Mouse (Mus musculus) midbrain, embryonic 15.5 days (tissue): ENCODE measurements at regions not wholly inside any gene's neighbourhood (a gene's known extent, or its start where the extent isn't known, plus 50 kb on each side); places are given as distances from the start of the nearest gene placed in this dataset.

Experiments
- ATAC-seq: fragments of 200-750 bp; cut with Nextera tagmentation; replicated peaks from 2 replicates; pipeline ENCODE4 v1.8.0; 2017; ENCODE audit warnings: moderate TSS enrichment
- H3K27ac ChIP-seq: fragments of 300-500 bp; sonication (generic); 2 replicates; pipeline ENCODE4 v1.5.1; 2015; ENCODE audit warnings: mild to moderate bottlenecking, inconsistent platforms
- H3K27me3 ChIP-seq: fragments of 300-500 bp; sonication (generic); replicated peaks from 2 replicates; pipeline ENCODE4 v1.6.1; 2015; ENCODE audit warnings: inconsistent platforms
- H3K36me3 ChIP-seq: fragments of 300-500 bp; sonication (generic); replicated peaks from 2 replicates; pipeline ENCODE4 v1.6.1; 2015; ENCODE audit warnings: inconsistent platforms
- H3K4me1 ChIP-seq: fragments of 300-500 bp; sonication (generic); 2 replicates; pipeline ENCODE4 v1.6.1; 2015; ENCODE audit warnings: inconsistent platforms
- H3K4me2 ChIP-seq: fragments of 300-500 bp; sonication (generic); 2 replicates; pipeline ENCODE4 v1.6.1; 2015; ENCODE audit warnings: inconsistent platforms, mild to moderate bottlenecking, moderate library complexity
- H3K4me3 ChIP-seq: fragments of 300-500 bp; sonication (generic); 2 replicates; pipeline ENCODE4 v1.5.1; 2015; ENCODE audit warnings: mild to moderate bottlenecking, inconsistent platforms
- H3K9ac ChIP-seq: fragments of 300-500 bp; sonication (generic); 2 replicates; pipeline ENCODE4 v1.6.1; 2015; ENCODE audit warnings: mild to moderate bottlenecking, inconsistent platforms
- H3K9me3 ChIP-seq: fragments of 300-500 bp; sonication (generic); 2 replicates; pipeline ENCODE4 v1.6.1; 2016; ENCODE audit warnings: inconsistent platforms
- WGBS: fragments of 180-500 bp; shearing (Covaris S2); methylation state at CpG from one replicate; pipeline ENCODE4 v1.1.7; 2015; ENCODE audit warnings: mixed read lengths; 5-methylcytosine and 5-hydroxymethylcytosine counted together

- peak; percentile 64; the same call in 1 of the 2 replicates for ATAC-seq
Observed at GRCm38 (mm10) chr4:142410596-142411573, 171.7 kb upstream of the Kazn start.

GRCm38 (mm10) chr4:142397858-142398257 is 158.7 kb upstream of the Kazn start:
- Histone ChIP-seq H3K36me3 (no peaks in the 10 kb centered on the region), H3K4me3 (no peak overlapping the region), H3K27ac (no peak overlapping the region), H3K9me3 (no peaks in the 10 kb centered on the region), H3K27me3 (no peaks in the 10 kb centered on the region), H3K4me1 (no peaks in the 10 kb centered on the region), H3K9ac (no peak overlapping the region), H3K4me2 (no peak overlapping the region)
- no peak for ATAC-seq
- 78% methylated on average over 7 of the region's 7 CpGs for WGBS

More at GRCm38 (mm10) chr4:142410596-142411573, 171.7 kb upstream of the Kazn start:
- no peak overlapping the region for H3K9ac ChIP-seq
- no peak overlapping the region for H3K4me3 ChIP-seq
- H3K27ac ChIP-seq, result peak overlapping the region; percentile 49
- H3K9me3 ChIP-seq, result no peaks in the 10 kb centered on the region
- no peak overlapping the region for H3K4me2 ChIP-seq
- peaks cover 39% of the 10 kb centered on the region for H3K4me1 ChIP-seq
- 60% methylated on average over 26 of the region's 26 CpGs for WGBS
- H3K27me3 ChIP-seq, result no peaks in the 10 kb centered on the region
- H3K36me3 ChIP-seq, result no peaks in the 10 kb centered on the region

- Histone ChIP-seq H3K9me3 (no peaks in the 10 kb centered on the region), H3K9ac (no peak overlapping the region), H3K27me3 (no peaks in the 10 kb centered on the region), H3K4me1 (0 out of 2 replicates have a peak, but pooled peaks cover 6% of the 10 kb centered on the region), H3K4me3 (no peak overlapping the region), H3K27ac (no peak overlapping the region), H3K4me2 (no peak overlapping the region), H3K36me3 (no peaks in the 10 kb centered on the region)
- 56% methylated on average over 2 of the region's 2 CpGs for WGBS
- ATAC-seq, result no peak
Observed at GRCm38 (mm10) chr4:142392924-142393323, 153.7 kb upstream of the Kazn start.

- ATAC-seq, result no peak; the same call in 1 of the 2 replicates
- 68% methylated on average over 21 of the region's 21 CpGs for WGBS
Observed at GRCm38 (mm10) chr4:142390531-142391195, 151.5 kb upstream of the Kazn start.

GRCm38 (mm10) chr4:142388476-142388875 is 149.3 kb upstream of the Kazn start:
- 81% methylated on average over 6 of the region's 6 CpGs for WGBS
- no peaks in the 10 kb centered on the region for H3K9me3 ChIP-seq
- no peak overlapping the region for H3K9ac ChIP-seq
- H3K27ac ChIP-seq, result no peak overlapping the region
- H3K27me3 ChIP-seq, result no peaks in the 10 kb centered on the region
- no peaks in the 10 kb centered on the region for H3K36me3 ChIP-seq
- no peak for ATAC-seq
- 0 out of 2 replicates have a peak, but pooled peaks cover 6% of the 10 kb centered on the region for H3K4me1 ChIP-seq
- no peak overlapping the region for H3K4me3 ChIP-seq
- no peak overlapping the region for H3K4me2 ChIP-seq

More at GRCm38 (mm10) chr4:142390531-142391195, 151.5 kb upstream of the Kazn start:
- Histone ChIP-seq H3K4me2 (no peak overlapping the region), H3K4me1 (0 out of 2 replicates have a peak, but pooled peaks cover 6% of the 10 kb centered on the region), H3K27me3 (no peaks in the 10 kb centered on the region), H3K9ac (no peak overlapping the region), H3K4me3 (no peak overlapping the region), H3K27ac (0 out of 2 replicates have a peak overlapping the region, but pooled peaks have one; percentile 17), H3K36me3 (no peaks in the 10 kb centered on the region), H3K9me3 (no peaks in the 10 kb centered on the region)

GRCm38 (mm10) chr4:142381168-142381567 is 142.0 kb upstream of the Kazn start:
- WGBS, result 68% methylated on average over 7 of the region's 7 CpGs
- H3K27ac ChIP-seq, result no peak overlapping the region

GRCm38 (mm10) chr4:142378452-142378851 is 139.3 kb upstream of the Kazn start:
- Histone ChIP-seq H3K27me3 (no peaks in the 10 kb centered on the region), H3K9me3 (no peaks in the 10 kb centered on the region), H3K9ac (no peak overlapping the region; the same call in 1 of the 2 replicates), H3K4me1 (peaks cover 15% of the 10 kb centered on the region), H3K4me2 (no peak overlapping the region), H3K27ac (0 out of 2 replicates have a peak overlapping the region, but pooled peaks have one; percentile 59), H3K36me3 (no peaks in the 10 kb centered on the region), H3K4me3 (no peak overlapping the region)
- 4% methylated on average over 9 of the region's 9 CpGs for WGBS
- 0 out of 2 replicates have a peak, but pooled peaks have one; percentile 35 for ATAC-seq

More at GRCm38 (mm10) chr4:142381168-142381567, 142.0 kb upstream of the Kazn start:
- no peak overlapping the region for H3K4me3 ChIP-seq
- H3K9me3 ChIP-seq, result no peaks in the 10 kb centered on the region
- H3K4me2 ChIP-seq, result no peak overlapping the region
- no peak for ATAC-seq
- no peaks in the 10 kb centered on the region for H3K36me3 ChIP-seq
- H3K9ac ChIP-seq, result no peak overlapping the region
- peaks cover 15% of the 10 kb centered on the region for H3K4me1 ChIP-seq
- H3K27me3 ChIP-seq, result no peaks in the 10 kb centered on the region

GRCm38 (mm10) chr4:142367774-142368173 is 128.6 kb upstream of the Kazn start:
- Histone ChIP-seq H3K9ac (no peak overlapping the region), H3K9me3 (no peaks in the 10 kb centered on the region), H3K4me1 (no peaks in the 10 kb centered on the region), H3K27me3 (no peaks in the 10 kb centered on the region), H3K27ac (no peak overlapping the region), H3K4me2 (no peak overlapping the region), H3K36me3 (no peaks in the 10 kb centered on the region), H3K4me3 (no peak overlapping the region)
- 90% methylated on average over 3 of the region's 3 CpGs for WGBS
- no peak for ATAC-seq

GRCm38 (mm10) chr4:142362071-142362470 is 122.9 kb upstream of the Kazn start:
- no peaks in the 10 kb centered on the region; the same call in 1 of the 2 replicates for H3K4me1 ChIP-seq
- no peak for ATAC-seq
- H3K9ac ChIP-seq, result no peak overlapping the region
- no peaks in the 10 kb centered on the region for H3K27me3 ChIP-seq
- no peak overlapping the region for H3K27ac ChIP-seq
- no peak overlapping the region for H3K4me2 ChIP-seq
- 50% methylated on average over 5 of the region's 5 CpGs for WGBS
- H3K4me3 ChIP-seq, result no peak overlapping the region
- H3K36me3 ChIP-seq, result no peaks in the 10 kb centered on the region
- H3K9me3 ChIP-seq, result no peaks in the 10 kb centered on the region

GRCm38 (mm10) chr4:142358866-142359265 is 119.7 kb upstream of the Kazn start:
- H3K27ac ChIP-seq, result no peak overlapping the region
- H3K27me3 ChIP-seq, result no peaks in the 10 kb centered on the region
- 70% methylated on average over 13 of the region's 13 CpGs for WGBS
- no peaks in the 10 kb centered on the region for H3K9me3 ChIP-seq
- no peak overlapping the region for H3K4me2 ChIP-seq
- no peaks in the 10 kb centered on the region; the same call in 1 of the 2 replicates for H3K4me1 ChIP-seq
- no peak overlapping the region for H3K4me3 ChIP-seq
- ATAC-seq, result no peak
- no peak overlapping the region for H3K9ac ChIP-seq
- H3K36me3 ChIP-seq, result no peaks in the 10 kb centered on the region

GRCm38 (mm10) chr4:142355387-142355786 is 116.2 kb upstream of the Kazn start:
- H3K27ac ChIP-seq, result 0 out of 2 replicates have a peak overlapping the region, but pooled peaks have one; percentile 12
- no peaks in the 10 kb centered on the region for H3K27me3 ChIP-seq
- no peak overlapping the region for H3K4me2 ChIP-seq
- H3K9ac ChIP-seq, result no peak overlapping the region
- WGBS, result 84% methylated on average over 8 of the region's 8 CpGs
- no peak overlapping the region for H3K4me3 ChIP-seq
- no peaks in the 10 kb centered on the region for H3K9me3 ChIP-seq
- no peaks in the 10 kb centered on the region for H3K36me3 ChIP-seq
- ATAC-seq, result no peak
- H3K4me1 ChIP-seq, result no peaks in the 10 kb centered on the region; the same call in 1 of the 2 replicates

- H3K9me3 ChIP-seq, result no peaks in the 10 kb centered on the region
- H3K9ac ChIP-seq, result no peak overlapping the region
- H3K27me3 ChIP-seq, result no peaks in the 10 kb centered on the region
- H3K36me3 ChIP-seq, result no peaks in the 10 kb centered on the region
- H3K4me1 ChIP-seq, result no peaks in the 10 kb centered on the region; the same call in 1 of the 2 replicates
- H3K4me3 ChIP-seq, result no peak overlapping the region
- WGBS, result 90% methylated on average over 7 of the region's 7 CpGs
- ATAC-seq, result no peak
- H3K27ac ChIP-seq, result no peak overlapping the region
- no peak overlapping the region for H3K4me2 ChIP-seq
Observed at GRCm38 (mm10) chr4:142353526-142353925, 114.3 kb upstream of the Kazn start.
